Mouse (Mus musculus): ENCODE results near the gene Ankdd1a.

Ankdd1a gene

GRCm38 (mm10) chr9:65502721-65503505, 17.1 kb downstream of the Ankdd1a start:
- no peak for DNase-seq (ENCODE audit: extremely low spot score)

- DNase-seq (ENCODE audit: extremely low spot score): peak; percentile 45
These were observed 17.8 kb downstream of the Ankdd1a start for GRCm38 (mm10) chr9:65502146-65502545.

DNA sequence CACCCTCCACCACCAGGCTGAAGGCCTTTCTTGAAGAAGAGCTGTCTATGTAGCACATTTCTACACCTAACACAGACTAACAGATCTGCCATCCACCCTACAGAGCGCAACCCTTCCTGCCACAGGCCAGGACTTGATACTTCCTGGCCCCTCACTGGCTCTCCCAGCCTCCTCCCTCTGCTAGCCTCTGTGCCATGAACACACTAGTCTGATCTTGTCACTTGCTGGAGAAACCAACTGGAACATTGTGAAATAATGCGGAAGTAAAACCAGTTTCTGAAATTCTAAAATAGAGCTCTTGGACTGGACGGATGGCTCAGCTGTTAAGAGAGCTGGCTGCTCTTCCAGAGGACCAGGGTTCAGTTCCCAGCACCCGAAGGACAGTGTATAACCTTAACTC, 27.1 kb downstream of the Ankdd1a start:
- DNase-seq (ENCODE audit: extremely low spot score): no peak

GRCm38 (mm10) chr9:65492351-65492750, 27.6 kb downstream of the Ankdd1a start:
- DNase-seq (ENCODE audit: extremely low spot score): no peak

DNA sequence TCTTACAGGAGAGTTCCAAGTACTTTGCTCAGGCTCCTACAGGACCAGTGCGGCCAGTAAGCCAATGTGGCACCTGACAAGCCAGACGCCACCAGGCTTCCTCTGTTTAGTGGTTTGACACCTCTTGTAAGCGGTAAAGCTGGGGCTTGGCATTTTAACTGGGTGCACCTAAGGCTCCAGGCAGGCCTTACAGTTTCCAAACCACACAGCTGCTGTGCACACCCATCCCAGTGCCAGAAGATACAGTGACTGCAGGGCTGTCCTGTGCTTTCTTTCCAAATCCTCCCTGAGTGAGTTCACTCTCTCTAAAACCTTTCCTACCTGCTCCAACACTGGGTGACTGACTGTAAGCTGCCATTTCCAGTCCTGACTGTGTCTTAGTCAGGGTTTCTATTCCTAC, 28.5 kb downstream of the Ankdd1a start:
- no peak for DNase-seq (ENCODE audit: extremely low spot score)

- DNase-seq (ENCODE audit: extremely low spot score): no peak
These were observed 39.9 kb downstream of the Ankdd1a start for GRCm38 (mm10) chr9:65480071-65480470.

- no peak for DNase-seq (ENCODE audit: extremely low spot score)
These were observed 40.8 kb downstream of the Ankdd1a start for GRCm38 (mm10) chr9:65479158-65479557.

DNA sequence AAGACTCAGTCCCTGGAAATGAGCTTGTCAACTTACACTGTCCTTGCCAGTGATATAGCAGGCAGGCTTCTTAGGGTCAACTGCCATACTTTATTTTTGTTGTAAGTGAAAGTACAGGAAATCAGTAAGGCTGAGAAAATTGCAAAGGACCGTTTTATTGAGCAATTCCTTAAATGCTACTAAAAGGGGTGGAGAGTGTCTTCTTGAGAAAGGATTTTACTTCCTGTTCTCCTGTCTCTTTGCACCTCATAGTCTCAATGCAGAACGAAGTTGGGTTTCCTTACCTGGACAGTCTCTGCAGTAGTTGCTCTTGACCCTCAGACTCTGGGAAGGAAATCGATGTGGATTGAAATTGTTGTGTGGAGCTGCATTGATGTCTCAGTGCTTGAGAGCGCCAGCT, 47.2 kb downstream of the Ankdd1a start:
- no peak for DNase-seq (ENCODE audit: extremely low spot score)

DNA sequence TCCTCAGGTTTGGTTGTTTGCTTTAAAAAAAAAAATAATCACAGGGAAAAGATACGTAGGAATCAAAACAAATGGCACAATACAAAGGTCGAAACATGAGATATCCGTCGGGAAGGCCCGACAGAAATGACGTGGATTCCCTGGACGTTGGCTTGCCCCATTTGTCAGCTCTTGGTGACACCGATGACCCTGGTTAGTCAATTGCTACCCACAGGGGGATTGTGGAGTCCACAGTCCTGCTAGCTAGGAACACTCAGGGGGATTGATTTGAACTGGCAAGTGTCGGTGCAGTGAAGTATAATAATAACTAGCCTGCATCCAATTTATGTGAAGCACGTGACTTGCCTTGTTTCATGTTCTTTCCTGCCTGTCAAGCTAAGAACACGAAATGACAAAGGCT, 52.3 kb downstream of the Ankdd1a start:
- no peak for DNase-seq (ENCODE audit: extremely low spot score)

GRCm38 (mm10) chr9:65465241-65465640, 54.8 kb downstream of the Ankdd1a start:
- no peak for DNase-seq (ENCODE audit: extremely low spot score)

GRCm38 (mm10) chr9:65464161-65464560, 55.8 kb downstream of the Ankdd1a start:
- DNase-seq (ENCODE audit: extremely low spot score): no peak

GRCm38 (mm10) chr9:65462544-65462943, 57.4 kb downstream of the Ankdd1a start:
- no peak for DNase-seq (ENCODE audit: extremely low spot score)

DNA sequence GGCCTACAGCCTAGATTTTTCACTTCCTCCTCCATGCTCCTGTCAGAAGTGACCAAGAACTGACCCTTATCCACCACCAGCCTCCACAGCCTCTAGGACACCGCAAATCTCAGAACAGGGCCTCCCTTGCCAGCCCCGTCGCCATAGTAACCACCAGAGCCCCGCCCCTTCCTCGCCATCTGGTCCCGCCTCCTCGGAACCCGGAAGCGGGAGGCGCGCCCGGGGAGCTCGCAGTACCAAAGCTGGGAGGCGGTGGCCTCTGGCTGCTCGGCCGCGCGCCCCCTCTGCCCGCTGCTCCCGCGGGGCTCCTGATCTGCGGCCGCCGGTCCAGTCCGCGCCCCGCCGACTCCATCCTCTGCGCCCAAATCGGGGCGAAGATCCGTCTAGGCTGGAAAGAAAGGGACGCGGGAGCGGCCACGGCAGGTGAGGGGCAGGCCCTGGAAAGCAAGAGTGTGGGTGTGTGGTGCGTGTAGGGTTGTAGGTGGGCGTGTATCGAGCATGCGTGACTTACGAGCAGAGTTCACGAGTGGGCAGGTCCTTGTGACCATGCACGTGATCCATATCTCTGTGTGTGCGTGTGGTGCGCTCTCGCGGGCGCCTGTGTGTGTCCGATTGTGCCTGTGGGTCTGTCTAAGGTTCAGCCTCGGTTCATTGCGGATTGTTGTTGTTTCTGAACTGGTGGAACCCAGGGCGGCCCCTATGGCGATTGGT, 59.1 kb downstream of the Ankdd1a start, which contains the start of gene Spg21:
Gene Spg21, plus strand, starts transcription at position 216 of the 711 bp plus-strand sequence.
- DNase-seq (ENCODE audit: extremely low spot score): peak; percentile 99

DNA sequence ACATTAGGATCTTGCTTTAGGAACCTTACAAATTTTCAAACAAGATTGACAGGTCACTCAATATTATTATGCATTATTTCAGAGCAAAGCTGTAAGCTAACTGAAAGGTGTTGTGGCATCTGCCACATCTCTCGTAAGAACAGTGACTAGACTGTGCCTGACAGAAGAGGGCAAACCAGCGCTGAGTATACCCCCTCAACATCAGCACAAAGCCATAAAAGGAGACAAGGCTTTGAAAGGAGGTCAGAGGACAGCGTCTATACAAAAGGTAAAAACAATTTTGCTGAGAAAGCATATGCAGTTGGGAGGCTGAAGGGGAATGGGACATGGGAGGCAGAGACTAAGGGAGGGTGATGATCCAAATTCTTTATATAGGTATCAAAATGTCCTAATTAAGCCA, 59.8 kb downstream of the Ankdd1a start:
- peak; percentile 13 for DNase-seq (ENCODE audit: extremely low spot score)

GRCm38 (mm10) chr9:65458975-65459374, 61.0 kb downstream of the Ankdd1a start:
- no peak for DNase-seq (ENCODE audit: extremely low spot score)

GRCm38 (mm10) chr9:65447951-65448350, 72.0 kb downstream of the Ankdd1a start:
- no peak for DNase-seq (ENCODE audit: extremely low spot score)

- no peak for DNase-seq (ENCODE audit: extremely low spot score)
These were observed 75.3 kb downstream of the Ankdd1a start for GRCm38 (mm10) chr9:65444692-65445091.

Measured in embryo, embryonic 9.5 days (tissue).